Mouse (Mus musculus): ENCODE results near the gene Reln.

- TF ChIP-seq EP300 (IDR thresholded peaks at IDR 0.05), result no peak
- TF ChIP-seq CTCF (IDR thresholded peaks at IDR 0.05), result no peak
These were observed 77.8 kb downstream of the Reln start for GRCm38 (mm10) chr5:22266489-22267301.
